In genomic region chr13:46180606-46181133, GRCm38 (mm10) we compare ENCODE assay signal across 8 mouse cellular contexts.
DNase-seq lines count a peak whose midpoint lies in the region; ATAC-seq lines count a peak whose summit lies in the region.

No protein-coding gene starts in this region.

- no peak for ATAC-seq in CD4-positive, CD25-positive, alpha-beta regulatory T cell, adult 4 months

- DNase-seq in gastrocnemius, postnatal 25 days = peak; percentile 44
- no peak for DNase-seq in gastrocnemius, postnatal 14 days
- peak; percentile 83 for DNase-seq in brain, adult 2 months (ENCODE audit: low read depth, low spot score)
- DNase-seq in heart, adult 9 months (ENCODE audit: low spot score in 2 of 2) = peak; percentile 50 to 67
- peak; percentile 31 to 75 for DNase-seq in left cerebral cortex, postnatal 14 days (ENCODE audit: low spot score in 2 of 2)
- DNase-seq in right cerebral cortex, postnatal 10 days (ENCODE audit: low spot score in 2 of 2) = peak; percentile 44
- DNase-seq in liver = no peak

- intact Hi-C loops in gastrocnemius, postnatal 14 days (cut with DNase I; ENCODE audit: low total_unique reads) = no loop called here
- intact Hi-C loops in left cerebral cortex, postnatal 14 days (cut with DNase I) = no loop called here

Comparison
In these comparisons a context has a peak if more than half of its experiments do, and no peak if none do; other contexts are left out.
1. DNase-seq: peak in gastrocnemius, postnatal 25 days (single experiment), brain, adult 2 months (single experiment), heart, adult 9 months (2 of 2), left cerebral cortex, postnatal 14 days (2 of 2) and right cerebral cortex, postnatal 10 days (2 of 2); none in gastrocnemius, postnatal 14 days (single experiment) and liver (single experiment).